Mouse (Mus musculus) heart, adult 2 months (tissue): Measurements from ENCODE around the gene Uxs1.

Source experiments
- CTCF ChIP-seq: fragments of 200-600 bp; IDR thresholded peaks from 2 replicates; pipeline ENCODE4 v1.8.1; 2022; ENCODE audit warnings: antibody characterized with exemption, mild to moderate bottlenecking, moderate library complexity
- POLR2A ChIP-seq: fragments of 200-500 bp; IDR thresholded peaks from 2 replicates; pipeline ENCODE4 v1.6.1; 2011; ENCODE audit warnings: mild to moderate bottlenecking, low read depth, low read length, control low read depth; ENCODE audit not compliant: insufficient read depth

DNA sequence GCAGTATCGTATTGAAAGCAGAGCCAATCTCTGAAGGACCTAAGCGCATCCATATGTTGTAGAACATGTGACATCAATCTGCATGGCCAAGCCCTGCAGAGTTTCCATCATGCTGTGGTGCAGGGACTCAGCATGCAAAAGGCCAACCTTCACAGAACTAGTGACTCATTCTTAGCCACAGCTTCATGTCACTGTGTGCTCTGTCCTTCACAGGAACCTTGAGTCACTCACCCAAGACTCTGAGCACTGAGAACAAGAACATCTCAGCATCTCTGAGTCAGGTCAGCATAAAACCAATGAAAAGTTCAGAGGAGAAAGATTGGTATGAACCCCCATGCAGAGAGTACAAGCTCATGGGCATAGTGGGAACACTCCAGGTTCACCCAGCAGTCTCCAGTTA lies 61.3 kb downstream of the Uxs1 start:
- TF ChIP-seq CTCF = no peak
- TF ChIP-seq POLR2A = no peak
